Mouse (Mus musculus): ENCODE data around the gene Iqschfp.

The Iqschfp gene

DNA sequence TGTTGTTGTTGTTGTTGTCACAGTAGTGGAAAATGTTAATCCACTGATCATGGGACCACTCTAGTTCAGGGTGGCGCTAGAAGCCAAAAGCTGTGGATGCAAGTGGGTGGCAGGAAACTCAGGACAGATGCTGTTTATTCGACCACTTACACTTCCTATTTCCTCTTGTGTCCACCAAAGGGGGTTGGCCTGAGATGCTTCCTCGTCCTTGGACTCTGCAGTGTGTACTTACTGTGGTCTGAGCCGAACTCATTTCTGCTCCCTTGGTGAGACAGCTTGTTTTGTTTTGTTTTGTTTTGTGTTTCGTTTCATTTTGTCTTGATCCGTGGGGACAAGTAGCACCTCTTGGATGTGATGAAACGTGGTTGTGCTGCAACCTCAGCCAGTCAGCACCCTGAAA lies 750.9 kb downstream of the Iqschfp start:
- no peak for DNase-seq (ENCODE audit: low spot score)

DNA sequence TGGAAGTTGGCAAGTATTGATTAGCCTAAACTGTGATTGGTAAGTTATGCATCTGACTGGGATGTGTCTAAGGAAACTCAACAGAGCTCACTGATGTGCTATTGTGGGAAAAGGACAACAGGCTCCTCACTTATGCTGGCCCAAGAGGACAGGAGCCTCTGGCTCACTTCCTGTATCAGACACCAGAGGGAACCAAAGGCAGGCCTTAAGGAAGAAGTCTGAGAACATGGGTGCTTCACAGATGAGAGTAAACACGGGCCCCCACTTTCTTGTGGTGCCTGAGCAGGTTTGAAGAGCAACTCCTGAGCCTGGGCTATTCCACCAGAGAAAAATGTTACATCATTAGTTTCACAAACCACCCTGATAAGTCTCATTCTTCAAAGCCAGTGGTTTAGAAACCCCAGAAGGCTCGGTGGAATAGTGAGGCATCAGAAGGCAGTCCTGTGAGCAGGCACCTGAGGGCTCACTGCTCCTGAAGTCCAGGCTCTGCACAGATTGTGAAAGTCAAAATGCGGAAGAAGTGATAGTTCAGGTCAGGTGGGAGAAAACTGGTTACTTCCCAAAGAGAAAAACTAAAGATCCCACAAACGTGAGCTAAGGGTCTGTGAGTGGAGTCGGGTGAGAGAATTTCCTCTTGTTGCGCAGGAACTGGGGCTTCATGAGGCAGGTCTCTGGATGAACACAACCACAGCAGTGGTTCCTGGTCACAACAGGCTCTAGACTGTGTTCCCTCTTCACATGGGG lies 754.5 kb downstream of the Iqschfp start:
- DNase-seq (ENCODE audit: low spot score): no peak

DNA sequence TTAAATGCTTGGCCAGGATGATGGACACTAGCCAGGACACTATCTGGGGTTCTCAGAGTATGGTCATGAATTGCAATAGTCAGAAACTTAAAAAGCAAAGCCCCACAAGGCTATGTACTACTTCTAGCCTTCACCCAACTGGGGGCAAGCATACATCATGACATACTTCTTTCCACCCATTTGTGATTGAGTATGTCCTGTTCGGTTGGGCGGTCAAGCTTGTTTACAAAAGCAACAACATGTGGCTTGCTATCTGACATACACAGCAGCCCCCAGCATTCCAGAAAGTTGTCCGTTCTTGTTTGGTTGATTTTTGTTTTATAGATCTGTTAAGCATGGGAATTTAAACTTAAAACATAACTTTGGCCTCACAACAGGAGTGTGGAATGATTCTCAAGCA lies 755.2 kb downstream of the Iqschfp start:
- no peak for DNase-seq (ENCODE audit: low spot score)

DNA sequence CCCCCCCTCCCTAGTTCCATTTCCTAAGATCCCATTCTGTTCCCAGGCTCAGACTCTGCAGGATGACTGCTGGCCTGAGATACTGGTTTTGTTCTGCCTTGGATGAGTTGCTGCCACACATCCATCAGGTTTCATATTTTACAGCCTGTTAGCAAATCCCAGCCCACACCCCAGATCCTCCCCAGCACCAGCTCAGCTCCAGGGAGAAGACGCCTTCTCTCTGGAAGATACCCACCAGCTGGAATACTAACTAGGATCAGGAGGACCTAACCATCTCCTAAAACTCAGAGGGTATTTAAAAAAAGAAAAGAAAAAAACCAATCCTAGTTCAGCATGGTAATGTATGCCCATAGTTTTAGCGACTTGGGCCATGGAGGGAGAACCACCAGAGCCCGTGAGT lies 758.2 kb downstream of the Iqschfp start:
- DNase-seq (ENCODE audit: low spot score): no peak

DNA sequence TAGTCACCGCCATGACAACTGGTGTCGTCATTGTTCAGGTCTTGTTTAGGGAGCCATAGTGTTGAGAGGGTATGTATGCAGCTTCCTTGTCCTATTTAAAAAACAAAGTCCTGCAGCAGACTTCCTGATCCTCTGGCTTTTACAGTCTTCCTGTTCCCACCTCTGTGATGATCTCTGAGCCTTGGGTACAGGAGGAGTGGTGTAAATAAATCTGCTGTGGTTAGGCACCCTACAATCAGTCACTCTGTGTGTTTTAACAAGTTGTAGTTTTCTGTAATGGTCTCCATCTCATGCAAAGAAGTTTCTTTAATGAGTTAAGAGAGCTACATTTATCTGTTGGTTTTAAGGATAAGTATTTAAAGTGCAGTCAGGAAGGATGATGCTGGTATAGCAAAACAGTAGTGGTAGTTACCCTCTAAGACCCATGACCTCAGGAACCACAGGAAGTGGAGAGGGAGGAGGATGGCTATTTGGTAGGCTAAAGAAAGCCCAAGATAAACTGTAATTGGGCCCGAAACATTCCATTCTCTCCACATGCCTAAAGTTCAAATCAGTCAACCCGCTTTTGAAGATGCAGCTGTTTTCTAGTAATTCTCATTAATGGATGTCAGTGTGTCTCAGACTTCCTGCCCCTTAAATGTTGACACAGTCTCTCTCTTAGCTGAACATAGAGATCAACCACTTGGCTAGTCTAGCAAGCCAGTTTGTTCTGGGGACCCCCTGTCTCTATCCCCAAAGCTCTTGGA lies 764.7 kb downstream of the Iqschfp start:
- no peak for DNase-seq (ENCODE audit: low spot score)

DNA sequence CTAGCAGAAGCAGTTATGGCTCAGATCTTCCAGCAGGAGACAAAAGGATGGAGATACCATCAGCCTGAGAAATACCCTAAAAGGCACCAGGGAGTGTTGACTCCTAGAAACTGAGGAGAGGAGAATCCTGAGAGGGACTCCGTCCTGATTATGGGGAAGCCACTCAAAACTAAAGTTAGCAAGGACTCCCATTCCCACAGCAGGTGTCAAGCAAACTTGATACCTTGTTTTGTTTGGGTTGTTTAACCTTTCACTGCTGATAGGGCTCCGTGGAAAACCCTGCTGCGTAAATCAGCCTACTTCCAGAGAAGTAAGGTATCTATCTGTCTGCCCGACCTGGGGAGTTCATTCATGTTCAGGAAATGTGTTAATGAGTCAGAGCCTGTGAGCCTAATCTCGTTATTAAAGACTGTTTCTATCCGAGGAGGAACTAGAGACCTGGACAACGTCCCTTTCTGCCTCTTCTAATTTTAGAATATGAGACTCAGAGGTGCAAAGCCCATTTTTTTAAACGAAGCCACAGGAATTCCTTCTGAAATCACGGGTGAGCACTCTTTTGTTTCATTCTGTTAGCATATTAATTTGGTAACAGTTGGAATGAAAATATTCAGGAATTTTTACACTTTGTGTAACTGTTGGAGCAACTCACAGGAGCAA lies 765.7 kb downstream of the Iqschfp start:
- DNase-seq (ENCODE audit: low spot score): no peak

DNA sequence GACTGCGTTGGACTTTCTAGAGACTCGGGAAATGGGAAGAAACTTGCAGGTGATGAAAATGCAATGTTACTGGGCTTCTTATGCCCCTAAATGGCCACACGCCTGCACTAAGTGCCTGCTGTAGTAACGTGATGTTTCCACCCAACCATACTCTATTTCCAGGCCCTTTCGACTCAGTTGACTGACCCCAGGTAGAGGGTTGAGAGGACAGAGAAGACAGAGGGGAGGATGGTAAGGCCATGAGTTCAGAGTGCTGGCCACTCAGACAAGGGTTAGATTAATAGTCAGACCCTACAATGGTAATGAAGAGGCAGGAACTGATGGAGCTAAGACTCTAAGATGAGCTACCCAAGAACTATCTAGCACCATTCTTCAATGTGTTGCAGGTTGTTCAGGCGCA lies 768.0 kb downstream of the Iqschfp start:
- DNase-seq (ENCODE audit: low spot score): no peak

DNA sequence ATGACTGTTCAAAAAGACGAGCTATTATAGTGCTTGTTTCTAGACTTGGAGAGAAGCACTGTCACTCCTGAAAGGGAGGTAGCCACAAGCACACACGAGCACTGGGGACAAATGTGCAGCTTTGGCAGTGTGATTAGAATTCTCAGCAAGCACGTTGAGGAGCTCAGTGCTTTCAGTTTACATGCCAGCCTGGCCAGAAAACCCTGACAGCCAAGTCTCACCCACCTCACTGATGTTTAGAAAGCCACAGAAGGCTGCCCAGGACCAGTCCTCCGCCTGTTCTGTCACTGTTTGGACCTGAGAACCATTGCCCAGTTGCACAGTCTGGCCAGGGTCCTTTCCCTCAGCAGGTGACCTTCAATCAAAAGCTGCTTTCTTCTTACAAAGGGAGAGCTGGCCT lies 768.5 kb downstream of the Iqschfp start:
- no peak for DNase-seq (ENCODE audit: low spot score)

DNA sequence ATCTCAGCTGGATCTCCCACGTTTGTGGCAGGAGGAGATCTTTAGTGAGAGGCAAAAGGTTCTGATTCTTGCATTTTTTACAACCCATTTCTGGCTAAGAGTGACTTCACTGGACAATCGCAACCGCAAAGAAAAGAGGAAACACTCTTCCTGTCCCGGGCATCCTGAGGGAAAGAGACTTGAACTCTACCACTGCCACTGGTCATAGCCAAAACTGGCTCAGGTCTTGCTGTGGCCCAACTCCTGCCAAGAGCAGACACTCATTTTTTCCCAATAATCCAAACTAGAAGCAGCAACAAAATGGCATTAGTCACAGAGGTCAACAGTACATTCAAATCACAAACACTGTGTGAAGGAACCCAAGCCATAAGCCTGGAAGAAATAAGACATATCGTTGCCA lies 770.4 kb downstream of the Iqschfp start:
- DNase-seq (ENCODE audit: low spot score): no peak

DNA sequence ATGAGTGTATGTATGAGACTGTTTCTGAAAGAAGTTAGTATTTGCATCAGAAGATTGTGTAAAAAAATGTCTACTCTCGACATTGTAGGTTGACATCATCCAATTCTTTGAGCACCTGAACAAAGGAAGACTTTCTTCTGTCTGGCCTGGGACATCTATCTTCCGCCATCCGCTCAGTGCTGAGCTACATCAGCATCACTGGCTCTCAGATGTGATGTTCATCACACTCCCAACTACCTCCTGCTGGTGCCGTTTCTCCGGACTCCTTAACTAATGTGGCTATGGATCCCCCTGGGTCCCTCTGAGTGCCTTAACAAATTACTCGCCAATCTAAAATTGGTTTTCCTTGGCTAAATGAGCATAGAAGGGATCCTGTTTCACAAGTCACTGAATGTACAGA lies 772.3 kb downstream of the Iqschfp start:
- no peak for DNase-seq (ENCODE audit: low spot score)

DNA sequence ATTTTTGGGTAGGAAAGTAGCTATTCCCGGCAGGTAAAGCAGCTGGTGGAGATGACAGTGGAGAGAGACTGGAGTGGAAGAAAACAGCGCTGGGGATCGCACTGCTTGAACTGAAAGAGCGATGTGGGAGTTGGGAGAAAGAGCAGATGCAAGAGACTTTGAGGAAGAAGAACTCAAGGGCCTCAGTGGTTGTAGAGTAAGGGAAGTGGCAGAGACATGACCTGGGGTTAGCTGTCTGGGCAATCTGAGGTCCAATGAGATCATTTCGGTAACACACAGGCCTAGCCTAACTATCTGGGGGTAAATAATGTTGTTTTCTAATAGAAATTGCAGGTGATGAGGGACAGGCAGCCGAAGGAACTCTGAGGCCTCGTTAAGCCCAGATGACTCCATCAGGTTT lies 774.3 kb downstream of the Iqschfp start:
- no peak for DNase-seq (ENCODE audit: low spot score)

DNA sequence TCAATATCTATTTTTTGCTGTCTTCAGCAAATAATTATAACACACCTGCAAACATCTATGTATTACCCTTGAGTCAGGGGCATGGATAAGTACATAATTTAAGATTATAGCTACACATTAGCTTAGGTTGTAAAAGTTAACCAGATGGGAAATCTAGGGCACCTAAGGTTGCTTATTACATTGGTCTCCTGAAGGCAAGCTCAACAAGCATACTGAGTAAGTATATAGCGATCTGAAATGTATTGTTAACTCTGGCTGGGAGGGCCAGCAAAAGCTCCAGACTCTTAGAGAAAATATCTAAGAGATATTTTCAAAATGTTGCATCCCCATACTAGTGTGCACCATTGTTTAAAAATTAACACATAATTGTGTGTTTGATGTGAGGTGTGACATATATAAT lies 775.8 kb downstream of the Iqschfp start:
- DNase-seq (ENCODE audit: low spot score): no peak

DNA sequence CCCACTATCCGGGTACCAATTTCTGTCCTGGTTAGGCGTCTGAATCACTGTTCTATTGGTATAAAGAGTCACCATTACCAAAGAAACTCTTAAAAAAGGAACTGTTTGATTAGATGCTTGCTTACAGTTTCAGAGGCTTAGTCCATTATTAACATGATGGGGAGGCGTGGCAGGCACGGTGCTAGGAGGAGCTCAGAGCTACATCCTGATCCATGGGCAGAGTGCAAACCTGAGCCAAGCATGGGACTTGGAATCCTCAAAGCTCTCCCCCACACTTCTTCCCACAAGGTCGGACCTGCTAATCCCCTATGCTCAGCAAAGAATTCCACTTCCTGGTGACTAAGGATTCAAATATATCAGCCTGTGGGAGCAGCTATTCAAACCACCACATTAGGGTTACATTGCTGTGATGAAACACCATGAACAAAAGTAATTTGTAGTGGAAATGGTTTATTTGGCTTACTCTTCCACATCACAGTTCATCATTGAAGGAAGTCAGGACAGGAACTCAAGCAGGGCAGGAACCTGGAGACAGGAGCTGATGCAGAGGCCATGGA lies 777.5 kb downstream of the Iqschfp start:
- DNase-seq (ENCODE audit: low spot score): no peak

DNA sequence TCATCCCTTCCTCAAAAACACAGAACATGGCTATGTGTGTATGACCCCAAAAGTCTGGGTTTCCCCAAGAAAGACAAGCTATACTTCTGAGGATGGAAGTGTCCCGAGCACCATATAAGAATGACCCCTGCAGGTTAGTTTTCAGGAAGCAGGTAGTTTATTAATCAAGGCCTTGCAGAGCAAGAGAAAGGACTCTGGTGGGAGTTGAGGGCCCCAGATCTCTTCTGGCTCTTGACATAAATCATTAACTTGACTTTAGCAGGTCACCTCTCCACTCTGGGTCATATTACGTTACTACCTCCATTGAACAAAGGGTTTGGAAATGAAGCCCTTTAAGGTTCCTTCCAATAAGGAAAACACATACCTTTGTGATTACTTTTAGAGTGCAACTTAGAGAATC lies 782.7 kb downstream of the Iqschfp start:
- DNase-seq (ENCODE audit: low spot score): peak; percentile 17

DNA sequence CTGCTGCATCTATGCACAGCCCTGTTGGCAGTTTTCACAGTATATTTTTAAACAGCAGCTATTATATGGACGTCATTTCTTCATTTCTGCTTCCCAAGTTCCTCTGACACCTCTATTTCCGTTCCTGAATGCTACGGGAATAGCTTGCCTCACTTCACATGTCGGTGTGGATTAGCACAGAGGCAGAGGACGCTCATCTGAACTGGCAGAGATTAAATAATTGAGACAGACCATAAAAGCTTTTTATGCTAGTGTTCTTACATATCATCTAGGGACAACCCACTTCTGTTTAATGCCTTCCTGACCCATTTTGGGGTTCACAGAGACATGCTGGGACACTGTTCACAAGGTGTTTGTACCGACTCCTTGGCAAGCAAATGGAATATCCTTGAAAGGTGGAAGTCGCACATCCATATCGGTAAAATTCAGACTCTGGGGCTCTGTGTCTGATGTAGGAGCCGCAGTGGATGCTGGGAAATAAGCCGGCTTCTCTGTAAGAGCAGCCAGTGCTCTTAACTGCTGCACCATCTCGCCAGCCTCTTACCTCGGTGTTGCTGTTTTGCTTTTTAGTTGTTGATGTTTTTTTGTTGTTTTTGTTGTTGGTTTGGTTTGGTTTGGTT lies 783.3 kb downstream of the Iqschfp start:
- DNase-seq (ENCODE audit: low spot score): no peak

Measured in yolk sac, embryonic 10.5 days (tissue).